Mouse (Mus musculus): ENCODE results near the gene Atg7.

Gene Atg7

DNA sequence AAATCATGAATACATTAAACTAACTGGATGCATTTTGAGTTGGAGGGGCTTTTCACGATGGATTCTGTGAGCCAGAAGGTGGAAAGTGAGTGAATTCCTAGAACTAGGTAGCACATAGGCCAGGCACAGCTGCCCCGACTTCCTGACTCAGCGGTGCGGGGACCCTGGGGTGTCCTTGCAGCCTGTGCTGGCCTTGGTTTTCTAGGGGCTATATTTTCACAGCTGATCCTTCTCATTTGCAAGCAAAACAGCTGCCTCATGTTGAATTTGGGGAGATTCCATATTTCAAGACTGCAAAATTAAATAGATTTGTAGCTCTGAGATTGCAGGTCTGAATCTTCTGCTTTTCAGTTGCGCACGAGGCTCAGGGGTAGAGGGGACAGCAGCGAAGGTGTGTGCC is 139.6 kb downstream of the Atg7 start:
- no peak for DNase-seq (ENCODE audit: low spot score in 2 of 2)

DNA sequence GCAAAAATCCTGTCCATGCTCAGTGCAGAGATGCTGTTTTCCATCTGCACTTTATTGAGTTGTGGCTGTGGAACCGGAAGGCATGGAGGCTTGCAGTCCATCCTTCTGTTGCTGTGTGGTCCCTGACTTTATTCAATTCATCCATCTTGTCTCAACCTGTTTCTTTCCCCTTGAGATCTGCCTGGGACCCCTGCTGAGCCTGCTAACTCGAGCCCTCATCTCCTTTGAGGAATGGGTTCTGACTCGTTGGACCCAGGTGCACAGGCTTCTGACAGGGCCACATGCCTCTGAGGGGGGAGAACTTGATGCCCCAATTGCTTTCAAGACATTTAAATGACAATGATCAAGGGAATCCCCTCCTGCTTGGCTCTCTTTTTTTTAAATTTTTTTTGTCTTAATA is 143.6 kb downstream of the Atg7 start:
- no peak for DNase-seq (ENCODE audit: low spot score in 2 of 2)

DNA sequence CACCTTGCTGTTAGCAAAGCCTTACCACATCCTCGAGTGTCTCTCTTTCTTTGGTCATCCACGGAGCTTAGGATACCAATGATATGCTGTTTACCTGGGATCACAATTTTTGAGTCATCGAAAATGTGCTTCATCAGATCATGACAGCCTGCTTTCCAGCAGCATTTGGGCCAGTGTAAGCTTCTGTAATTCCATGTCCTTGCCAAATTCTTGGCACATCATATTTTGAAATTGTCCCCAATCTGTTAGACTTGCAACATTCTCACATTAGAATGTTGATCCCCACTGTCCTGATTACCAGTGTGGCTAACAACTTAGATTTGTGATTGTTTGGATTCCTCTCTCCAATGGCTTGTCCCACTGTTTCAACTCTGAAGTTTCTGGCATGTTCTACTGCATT is 144.7 kb downstream of the Atg7 start:
- DNase-seq (ENCODE audit: low spot score in 2 of 2) = no peak

DNA sequence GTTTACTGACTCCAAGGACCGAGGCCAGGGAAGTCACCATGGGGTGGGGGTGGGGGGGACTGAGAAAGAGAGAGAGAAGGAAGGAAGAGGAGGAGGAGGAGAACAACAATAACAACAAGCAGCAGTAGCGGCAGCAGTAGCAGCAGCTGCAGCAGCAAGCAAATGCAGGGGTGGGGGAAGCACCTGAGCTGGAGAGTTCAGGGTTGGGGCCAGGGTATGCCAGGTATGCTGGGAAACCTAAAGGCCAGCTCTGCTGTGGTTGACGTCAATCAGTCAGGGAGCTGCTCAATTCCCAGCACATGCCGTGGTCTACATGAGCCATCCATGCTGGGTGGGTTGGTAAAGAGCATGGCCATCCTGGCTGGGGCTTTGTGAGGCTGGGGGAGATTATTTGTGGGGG is 145.8 kb downstream of the Atg7 start:
- no peak for DNase-seq (ENCODE audit: low spot score in 2 of 2)

DNA sequence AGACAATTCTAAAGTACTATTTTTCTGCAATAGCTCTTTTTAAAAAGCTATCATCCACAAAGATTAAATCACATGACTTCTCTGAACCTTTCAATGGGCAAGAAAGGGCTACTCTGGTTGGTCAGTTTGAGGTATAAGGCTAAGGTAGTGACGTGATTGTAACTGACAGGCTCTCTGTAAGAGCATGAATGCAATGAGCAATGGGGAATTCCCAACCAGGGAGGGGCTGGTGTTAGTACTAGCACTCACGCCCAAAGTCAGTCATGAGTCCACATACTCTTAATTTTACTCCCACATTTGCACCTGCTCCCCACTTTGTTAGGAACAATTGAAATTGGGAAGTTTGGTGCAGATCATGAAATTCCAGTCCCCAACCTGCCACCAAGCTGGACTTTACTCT is 147.2 kb downstream of the Atg7 start:
- DNase-seq (ENCODE audit: low spot score in 2 of 2) = no peak

DNA sequence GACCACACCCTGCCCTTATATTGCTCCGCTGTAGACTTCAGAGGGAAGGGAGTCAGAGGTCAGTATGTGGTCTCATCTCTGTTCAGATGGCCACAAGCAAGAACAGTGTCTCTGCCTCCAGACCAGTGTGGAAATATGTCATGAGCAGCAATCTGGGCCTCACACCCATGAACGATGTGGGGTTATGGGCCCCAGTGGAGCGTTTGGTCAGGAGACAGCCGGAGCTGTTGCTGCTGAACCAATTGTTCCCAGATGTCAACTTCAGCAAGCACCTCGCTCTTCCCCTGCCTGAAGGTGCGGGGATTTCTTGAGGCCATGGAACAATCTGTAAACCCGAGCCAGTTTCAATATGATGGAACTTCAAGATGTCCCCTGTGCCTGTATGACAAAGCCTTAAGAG is 148.0 kb downstream of the Atg7 start:
- DNase-seq (ENCODE audit: low spot score in 2 of 2) = no peak

DNA sequence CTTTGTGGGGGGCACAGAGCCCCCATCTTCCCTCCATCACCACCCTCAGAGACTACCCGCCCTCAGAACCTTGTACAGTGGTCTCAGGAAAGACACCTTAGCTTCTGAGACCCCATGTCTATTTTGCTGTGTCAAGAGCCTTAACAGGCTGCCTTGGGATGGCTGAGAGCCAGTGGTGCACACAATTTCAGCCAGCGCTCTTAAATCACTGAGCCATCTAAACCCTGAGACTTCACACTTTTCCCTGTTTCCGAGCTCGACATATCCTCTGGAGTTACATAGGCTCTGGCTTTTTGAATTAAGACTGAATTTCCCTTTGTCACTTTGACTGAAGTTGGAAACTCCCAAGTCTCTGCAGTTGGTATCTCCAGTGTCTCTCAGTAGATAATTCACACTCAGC is 148.9 kb downstream of the Atg7 start:
- no peak for DNase-seq (ENCODE audit: low spot score in 2 of 2)

DNA sequence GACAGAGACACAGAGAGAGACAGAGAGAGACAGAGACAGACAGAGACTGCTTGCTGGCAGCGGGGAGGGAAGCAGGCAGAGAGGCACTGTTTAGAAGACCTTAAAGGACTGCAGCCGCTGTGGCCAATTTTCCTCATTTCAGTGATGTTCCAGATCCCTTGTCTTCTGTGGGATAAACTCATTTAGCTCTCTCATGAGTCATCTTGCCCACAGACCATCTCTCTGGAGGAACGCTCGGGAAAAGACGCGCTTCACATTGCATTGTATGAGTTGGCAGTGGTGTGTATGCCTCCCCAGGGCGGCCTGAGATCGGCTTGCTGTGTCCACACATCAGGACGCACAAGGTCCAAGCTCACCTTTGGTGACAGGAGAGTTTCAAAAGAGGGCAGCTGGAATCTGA is 151.8 kb downstream of the Atg7 start:
- DNase-seq (ENCODE audit: low spot score in 2 of 2) = no peak

DNA sequence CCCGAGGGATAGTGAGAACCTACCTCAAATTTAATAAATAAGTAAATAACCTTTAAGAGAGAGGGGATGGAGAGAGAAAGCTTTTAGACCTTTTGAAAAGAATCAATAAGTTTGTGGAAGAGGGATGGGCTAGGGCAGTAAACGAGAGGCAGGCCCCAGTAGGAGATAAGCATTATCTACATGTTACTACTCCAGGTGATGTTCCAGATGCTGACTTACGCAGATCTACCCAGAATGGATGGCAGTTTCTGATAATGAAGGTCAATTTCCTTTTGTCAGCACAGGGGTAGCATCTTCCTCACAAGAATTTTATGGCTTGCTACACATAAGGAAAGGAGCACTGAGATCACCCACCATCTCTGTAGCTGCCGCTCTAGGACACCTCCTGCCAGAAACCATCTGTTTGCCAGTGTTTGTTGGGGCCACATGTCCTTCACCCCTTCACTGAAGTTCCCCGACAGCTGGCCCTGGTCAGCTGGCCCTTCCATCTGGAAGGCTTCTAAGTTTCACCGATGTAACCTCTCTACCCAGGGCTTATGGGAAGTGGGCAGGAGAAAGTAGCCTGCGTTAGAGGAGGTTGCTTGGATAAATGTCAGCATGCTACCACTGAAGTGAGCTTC is 152.9 kb downstream of the Atg7 start:
- no peak for DNase-seq (ENCODE audit: low spot score in 2 of 2)

DNA sequence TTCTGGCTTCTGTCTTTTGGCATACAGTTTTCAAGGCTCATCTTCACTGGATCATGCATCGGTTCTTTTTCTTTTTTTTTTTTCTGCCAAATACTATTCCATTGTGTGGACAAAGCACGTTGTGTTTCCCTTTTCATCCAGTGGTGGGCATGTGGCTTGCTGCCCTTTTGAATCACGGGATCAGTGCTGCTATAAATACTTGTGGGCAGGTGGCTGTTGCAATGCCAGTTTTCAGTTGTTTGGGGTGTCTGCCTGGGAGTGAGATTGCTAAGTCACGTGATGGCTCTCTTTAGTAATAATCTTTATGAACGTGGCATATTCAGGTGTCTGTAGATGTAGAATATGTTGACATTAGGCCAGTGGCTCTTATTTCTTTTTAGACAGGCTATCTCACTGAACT is 155.0 kb downstream of the Atg7 start:
- DNase-seq (ENCODE audit: low spot score in 2 of 2) = no peak

DNA sequence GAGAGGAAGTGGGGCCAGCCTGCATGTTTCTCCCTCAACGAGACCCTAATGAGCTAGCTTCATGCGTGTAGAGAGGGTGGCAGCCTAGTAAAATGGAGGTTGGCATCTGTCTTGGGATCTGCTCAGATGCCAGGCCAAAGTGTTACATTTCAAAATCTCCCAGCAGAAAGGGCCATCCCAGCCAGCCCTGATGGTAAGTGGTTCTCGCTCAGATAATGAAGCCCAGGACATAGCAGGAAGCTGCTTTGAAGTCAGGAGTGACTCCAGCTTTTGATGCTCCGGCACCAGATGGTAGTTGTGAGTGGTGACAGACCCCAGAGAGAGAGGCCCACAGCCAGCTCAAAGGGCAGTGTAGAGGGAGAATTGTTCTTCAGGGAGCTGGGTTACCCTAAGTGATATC is 155.8 kb downstream of the Atg7 start:
- DNase-seq (ENCODE audit: low spot score in 2 of 2) = no peak

DNA sequence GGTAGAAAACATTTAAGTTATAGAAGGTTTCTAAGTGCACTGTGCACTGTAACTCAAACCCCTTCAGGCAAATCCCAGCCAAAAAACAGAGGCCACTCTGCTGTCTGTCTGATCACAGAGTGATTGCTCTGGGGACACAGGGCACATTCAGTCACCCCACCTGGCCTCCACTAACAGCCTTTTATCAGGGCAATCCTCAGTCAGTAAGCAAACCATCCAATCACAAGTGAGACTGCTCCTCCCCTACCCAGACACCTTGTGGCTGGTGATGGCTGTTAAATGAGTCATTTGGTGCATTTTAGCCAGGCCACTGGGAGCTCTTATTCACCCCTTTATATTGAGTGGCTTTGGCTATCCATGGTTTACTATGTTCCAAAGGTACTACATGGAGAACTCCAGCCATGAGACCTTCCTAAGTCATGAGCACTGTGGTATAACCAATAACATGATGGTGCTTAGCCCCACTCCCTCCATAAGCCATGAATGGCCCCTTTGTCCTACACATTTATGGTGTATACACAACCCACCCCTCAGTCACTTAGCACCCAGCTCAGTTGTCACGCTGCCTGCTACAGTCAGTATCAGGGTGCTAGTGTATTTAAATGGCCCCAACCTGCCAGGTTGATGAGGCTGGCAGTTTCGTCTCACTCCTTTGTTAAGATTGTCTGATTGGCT is 157.5 kb downstream of the Atg7 start:
- DNase-seq (ENCODE audit: low spot score in 2 of 2) = no peak

DNA sequence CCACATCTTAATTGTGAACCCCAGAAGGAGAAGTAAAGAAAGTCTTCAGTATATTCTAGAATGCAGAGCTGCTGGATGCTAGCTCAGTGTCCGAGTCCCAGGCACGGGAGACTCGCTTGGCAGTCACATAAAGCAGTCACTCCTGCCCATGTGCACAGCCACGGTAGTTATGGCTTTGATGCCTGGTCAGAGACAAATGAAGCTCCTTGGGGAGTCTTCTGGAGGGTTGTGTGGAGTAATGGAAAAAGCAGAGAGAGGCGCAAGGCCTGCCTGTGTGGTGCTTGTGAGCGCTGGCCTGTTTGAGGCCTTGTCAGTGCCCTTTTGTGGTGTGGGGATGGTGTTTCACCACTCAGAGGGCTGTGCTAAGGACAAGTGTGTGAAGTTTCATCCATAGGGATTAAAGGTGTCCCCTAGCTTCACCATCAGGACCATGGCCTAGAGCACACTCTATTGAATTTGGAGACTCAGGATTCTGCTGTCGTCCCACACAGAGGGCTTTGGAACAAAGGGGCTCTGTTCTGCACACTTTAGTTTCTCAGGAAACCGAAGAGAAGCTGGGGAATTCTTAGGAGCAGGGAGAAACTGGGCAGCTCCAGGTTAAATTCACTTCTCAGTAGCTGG is 161.1 kb downstream of the Atg7 start:
- DNase-seq (ENCODE audit: low spot score in 2 of 2) = no peak

DNA sequence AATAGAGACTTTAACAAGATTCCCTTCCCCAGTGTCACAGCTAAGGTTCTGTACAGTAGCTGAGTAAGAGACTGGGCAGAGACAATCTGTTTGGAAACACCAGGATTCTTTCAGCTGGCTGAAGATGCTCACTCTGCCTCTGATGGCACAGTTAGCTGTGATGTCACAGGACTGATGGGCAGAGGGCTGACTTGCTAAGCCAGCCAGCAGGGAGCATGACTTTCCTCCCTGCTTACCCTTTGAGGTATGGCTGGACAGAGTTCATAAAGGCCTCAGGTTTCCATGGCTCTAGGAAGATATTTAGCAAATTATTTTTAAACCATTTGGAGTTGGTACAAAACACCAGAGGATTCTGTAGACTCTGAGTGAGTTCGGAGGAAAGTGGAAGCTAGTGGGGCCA is 162.0 kb downstream of the Atg7 start:
- DNase-seq (ENCODE audit: low spot score in 2 of 2) = no peak

DNA sequence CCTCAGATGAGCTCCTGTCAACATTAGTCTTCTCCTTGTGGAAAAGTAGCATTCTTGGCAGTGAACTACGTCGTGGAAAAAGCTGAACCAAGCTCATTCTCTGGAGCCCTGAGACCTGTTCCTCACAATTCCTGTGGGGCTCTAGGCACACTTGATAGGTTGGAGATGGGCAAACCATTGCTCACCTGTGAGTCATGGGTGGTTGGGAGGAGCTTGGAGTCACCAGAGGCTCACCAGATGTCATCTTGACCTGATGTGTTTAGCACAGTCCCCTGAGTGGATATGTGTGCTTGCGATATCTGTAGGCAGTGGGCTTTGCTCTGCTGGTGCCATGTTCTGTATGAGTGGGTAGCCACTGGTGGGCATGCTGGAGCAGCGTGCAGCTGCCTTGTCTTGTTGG is 163.0 kb downstream of the Atg7 start:
- no peak for DNase-seq (ENCODE audit: low spot score in 2 of 2)

DNA sequence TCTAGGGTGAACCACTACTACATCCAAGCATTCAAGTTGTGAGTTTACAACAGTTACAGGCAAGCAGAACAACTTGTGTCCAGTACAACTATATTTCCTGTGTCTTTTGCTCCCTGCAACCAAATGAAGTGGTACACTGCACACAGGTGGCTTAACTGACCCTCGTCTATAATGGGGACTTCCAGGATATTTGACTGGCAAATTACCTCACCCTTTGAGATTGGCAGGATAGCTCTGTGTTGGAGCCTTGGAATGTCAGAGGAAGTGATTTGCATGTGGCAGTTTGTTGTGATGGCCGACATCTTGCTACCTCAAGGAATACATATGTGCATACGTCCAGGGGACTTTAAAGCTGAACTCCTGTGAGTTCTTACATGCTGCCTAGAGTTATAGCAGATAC is 164.6 kb downstream of the Atg7 start:
- DNase-seq (ENCODE audit: low spot score in 2 of 2) = no peak

DNA sequence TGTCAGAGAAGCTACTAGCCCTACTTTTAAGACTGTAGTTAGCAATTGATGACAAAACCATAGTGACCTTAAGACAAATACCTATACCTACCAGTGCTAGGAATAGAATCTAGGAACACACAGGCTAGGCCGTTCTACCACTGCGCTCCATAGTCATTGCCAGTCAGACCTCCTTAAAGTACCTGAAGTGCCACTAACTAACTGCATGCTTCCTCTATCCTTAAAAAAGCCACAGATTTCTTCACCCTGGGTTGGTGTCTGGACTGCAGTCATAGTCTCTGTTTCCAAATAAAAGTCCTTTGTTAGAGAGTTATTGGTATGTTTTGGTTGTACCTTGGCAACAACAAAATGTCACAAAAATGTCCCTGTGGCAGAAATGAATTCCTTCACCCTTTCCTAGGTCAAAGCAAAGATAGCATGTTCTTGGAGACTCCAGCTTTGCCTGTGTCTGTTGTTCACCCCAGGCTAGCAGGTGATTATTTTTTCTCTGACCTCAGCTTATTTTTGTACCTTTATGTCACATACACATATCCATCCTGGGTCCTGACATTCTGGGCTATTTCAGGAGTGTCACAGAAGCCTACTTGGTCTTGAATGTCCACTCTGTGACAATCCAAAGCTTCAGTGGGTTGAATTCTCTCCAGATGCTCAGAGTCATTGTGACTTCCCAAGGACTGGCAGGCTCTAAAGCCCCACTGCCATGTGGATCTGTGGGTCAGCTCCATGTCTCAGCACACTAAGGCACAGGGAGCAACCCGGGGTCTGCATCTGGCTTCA is 165.9 kb downstream of the Atg7 start:
- peak in 1 of 2 experiments; percentile 41 for DNase-seq (ENCODE audit: low spot score in 2 of 2)

DNA sequence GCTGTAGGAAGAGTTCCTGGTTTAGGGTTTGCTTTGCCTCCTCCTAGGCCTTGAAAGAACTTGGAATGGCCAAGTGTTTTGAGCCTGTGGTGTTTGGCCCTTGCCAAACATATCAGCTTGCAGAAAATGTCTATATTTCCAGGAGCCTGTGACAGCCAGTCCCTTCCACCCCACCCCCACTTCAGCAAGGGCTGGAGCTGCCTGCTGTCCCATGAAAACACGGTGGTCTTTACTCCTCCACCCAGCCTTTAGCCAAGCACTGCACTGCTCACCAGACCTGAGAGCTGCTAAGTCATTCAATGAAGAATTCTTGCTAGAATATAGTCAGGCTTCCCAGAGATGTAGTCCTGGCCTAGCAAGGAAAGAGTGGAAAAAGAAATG is 166.5 kb downstream of the Atg7 start:
- no peak for DNase-seq (ENCODE audit: low spot score in 2 of 2)

DNA sequence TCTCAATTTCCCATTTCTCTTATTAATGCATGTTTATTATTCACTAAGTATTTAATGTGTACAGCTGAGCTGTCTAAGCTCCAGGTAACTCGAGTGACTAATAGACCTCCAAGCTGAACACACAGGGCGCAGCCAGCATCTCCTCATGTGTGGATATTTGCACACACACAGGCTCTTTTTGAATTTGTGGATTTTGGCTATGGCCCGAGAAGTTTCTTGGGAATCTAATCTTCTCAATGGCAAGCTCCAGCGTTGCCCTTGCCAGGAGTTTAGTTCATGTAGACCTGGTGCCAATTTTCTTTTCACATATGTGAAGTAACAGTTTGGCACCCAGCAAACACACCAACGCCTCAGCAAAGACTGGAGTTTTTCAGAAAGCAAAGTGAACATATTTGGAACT is 169.4 kb downstream of the Atg7 start:
- peak; percentile 57 to 82 for DNase-seq (ENCODE audit: low spot score in 2 of 2)

DNA sequence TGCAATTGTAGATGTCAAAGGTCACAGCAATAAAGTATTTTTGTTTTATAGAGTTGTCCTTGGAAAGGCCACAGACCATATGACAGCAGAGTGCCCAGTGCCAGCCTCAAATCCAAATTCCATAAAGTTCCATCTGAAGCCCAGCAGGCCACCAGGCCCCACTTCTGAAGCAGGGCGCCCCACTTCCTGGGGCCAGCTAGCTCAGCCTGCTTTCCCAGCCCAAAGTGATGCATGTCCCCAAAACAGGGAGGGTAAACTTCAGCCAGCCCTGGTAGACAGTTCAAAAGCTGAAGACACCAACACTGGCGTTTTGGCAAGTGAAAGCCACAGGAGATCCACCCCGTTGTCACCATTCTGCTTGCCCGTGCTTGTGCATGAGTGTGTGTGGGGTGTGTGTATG is 169.9 kb downstream of the Atg7 start:
- no peak for DNase-seq (ENCODE audit: low spot score in 2 of 2)

DNA sequence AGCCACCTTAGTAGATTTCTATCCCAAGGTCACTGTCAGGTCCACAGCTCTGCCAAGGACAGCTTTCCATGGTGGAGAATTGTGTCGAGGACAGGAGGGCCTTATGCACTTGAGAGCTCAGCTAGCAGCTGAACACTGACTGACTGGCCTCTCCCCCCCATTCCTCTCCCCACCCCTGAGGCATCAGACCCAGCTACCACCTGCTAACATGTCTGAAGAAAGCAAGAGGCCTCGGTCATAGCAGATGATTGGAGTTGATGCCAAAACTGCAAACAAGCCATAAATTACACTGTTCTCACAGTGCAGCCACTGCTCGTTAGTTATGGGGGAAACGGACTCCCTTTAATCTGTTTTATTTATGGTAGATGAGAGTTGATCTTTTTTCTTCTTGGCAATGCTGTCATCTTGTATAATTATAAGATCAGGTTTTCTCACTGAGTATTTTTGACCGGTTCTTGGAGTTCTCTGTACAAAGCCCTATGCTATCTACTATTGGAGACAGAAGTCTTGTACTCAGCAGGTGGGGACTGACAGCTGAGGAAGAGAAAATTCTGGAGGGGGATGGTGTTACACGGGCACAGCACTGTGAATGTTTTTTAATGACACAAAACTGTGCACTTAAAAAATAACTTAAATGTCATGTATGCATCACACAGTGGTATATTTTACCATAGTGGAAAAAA is 171.4 kb downstream of the Atg7 start:
- DNase-seq (ENCODE audit: low spot score in 2 of 2) = no peak

All from heart, adult 9 months (tissue).